Comparison of ENCODE assay signal across 8 mouse cellular contexts in the genomic region with DNA sequence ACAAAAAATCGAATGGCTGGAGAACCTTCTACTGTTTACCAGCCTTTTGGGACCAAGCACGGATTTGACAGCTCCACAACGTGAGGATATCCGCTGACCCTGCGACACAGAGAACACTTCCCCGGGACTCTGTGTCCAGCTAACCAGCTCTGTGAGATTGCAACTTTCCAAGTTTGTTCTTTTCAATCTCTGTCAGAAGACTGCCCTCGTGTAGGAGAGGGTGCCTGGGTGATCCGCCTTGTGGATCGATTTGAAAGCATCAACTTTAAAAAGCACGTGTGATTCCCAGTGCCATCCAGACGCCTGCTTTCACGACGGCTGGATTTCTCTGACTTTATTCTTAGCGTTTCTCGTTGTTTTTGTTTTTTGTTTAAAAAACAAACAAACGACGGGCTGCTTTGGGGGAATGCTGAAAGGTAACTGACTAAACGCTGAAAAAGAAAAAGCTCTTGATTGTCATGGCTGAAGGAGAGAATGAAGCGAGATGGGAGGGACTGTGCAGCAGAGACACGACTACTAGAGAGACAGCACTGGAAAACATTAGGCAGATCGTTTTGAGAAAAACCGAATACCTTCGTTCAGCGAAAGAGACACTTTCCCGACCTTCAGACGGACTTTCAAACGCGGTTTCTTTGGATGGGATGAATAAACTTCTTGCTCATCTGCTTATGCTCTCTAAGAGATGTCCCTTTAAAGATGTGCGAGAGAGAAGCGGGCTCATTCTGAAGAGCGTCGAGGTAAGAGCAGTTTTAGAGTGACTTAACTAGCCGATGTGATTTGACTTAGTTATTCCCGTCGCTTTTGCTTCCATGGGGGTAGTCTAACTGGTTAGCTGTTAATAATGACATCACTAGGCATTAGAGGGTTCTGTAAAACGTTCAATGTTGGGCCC. TPM values are rescaled to one million over a fixed set of nuclear protein-coding genes. Genes with fewer than 3 reads are reported as not detected.
DNase-seq lines count a peak whose midpoint lies in the region; ATAC-seq and TF ChIP-seq lines count a peak whose summit lies in the region.

No protein-coding gene starts in this region.

- H3K4me2 ChIP-seq in kidney, postnatal 0 days (ENCODE audit: low read length): peak overlapping the region; percentile 66
- H3K4me2 ChIP-seq in heart, postnatal 0 days (ENCODE audit: low read depth, low read length): peak overlapping the region; percentile 75

- H3K9me3 ChIP-seq in kidney, postnatal 0 days (replicated peaks; ENCODE audit: low read length): no peaks in the 10 kb centered on the region
- H3K9me3 ChIP-seq in heart, postnatal 0 days (replicated peaks; ENCODE audit: control insufficient read depth, low read length): no peaks in the 10 kb centered on the region

- no peak for TF ChIP-seq CTCF in kidney, postnatal 0 days (IDR thresholded peaks at IDR 0.05; ENCODE audit: low read depth)
- TF ChIP-seq CTCF in bone marrow, adult 2 months (IDR thresholded peaks at IDR 0.05; ENCODE audit: control insufficient read depth, insufficient read depth, low read length): no peak
- no peak for TF ChIP-seq CTCF in heart, postnatal 0 days (IDR thresholded peaks at IDR 0.05; ENCODE audit: low read depth)

- peak overlapping the region; percentile 53 for H3K9ac ChIP-seq in kidney, postnatal 0 days (ENCODE audit: low read depth, low read length)
- peak overlapping the region; percentile 65 for H3K9ac ChIP-seq in heart, postnatal 0 days (replicated peaks; ENCODE audit: low read depth, low read length)

- DNase-seq in kidney, postnatal 0 days (ENCODE audit: low spot score): no peak
- DNase-seq in kidney, postnatal 25 days: no peak
- DNase-seq in heart, postnatal 0 days (ENCODE audit: low spot score): peak; percentile 45
- no peak for DNase-seq in urinary bladder, adult 18-20 months (ENCODE audit: low spot score in 2 of 2)
- no peak for DNase-seq in adrenal gland, adult 8-10 months
- DNase-seq in left cerebral cortex, adult 11 months (ENCODE audit: low spot score): no peak

- no peaks in the 10 kb centered on the region for H3K36me3 ChIP-seq in kidney, postnatal 0 days (ENCODE audit: insufficient read depth, low read length)
- no peaks in the 10 kb centered on the region for H3K36me3 ChIP-seq in heart, postnatal 0 days (replicated peaks; ENCODE audit: control insufficient read depth, insufficient read depth, low read length)

- WGBS in kidney, postnatal 0 days: under 1% methylated on average over 36 of the region's 36 CpGs
- under 1% methylated on average over 36 of the region's 36 CpGs for WGBS in bone marrow, adult 2 months
- under 1% methylated on average over 36 of the region's 36 CpGs for WGBS in heart, postnatal 0 days

- peak overlapping the region; percentile 93 for H3K27ac ChIP-seq in kidney, postnatal 0 days
- H3K27ac ChIP-seq in bone marrow, adult 2 months (ENCODE audit: control insufficient read depth, insufficient read depth, low read depth, low read length, poor library complexity): peak overlapping the region; percentile 89
- H3K27ac ChIP-seq in heart, postnatal 0 days (ENCODE audit: low read depth): peak overlapping the region; percentile 96

- TF ChIP-seq EP300 in heart, postnatal 0 days (IDR thresholded peaks at IDR 0.05; ENCODE audit: low read depth): no peak

- peak overlapping the region; percentile 62 for H3K4me3 ChIP-seq in kidney, postnatal 0 days (replicated peaks; ENCODE audit: low read depth, low read length)
- peak overlapping the region; percentile 89 for H3K4me3 ChIP-seq in bone marrow, adult 2 months (replicated peaks; ENCODE audit: control insufficient read depth, low read depth, low read length)
- peak overlapping the region; percentile 63 for H3K4me3 ChIP-seq in heart, postnatal 0 days (ENCODE audit: low read depth, low read length)

- peaks cover 14% of the 10 kb centered on the region; the same call in 1 of the 2 replicates for H3K4me1 ChIP-seq in kidney, postnatal 0 days (replicated peaks; ENCODE audit: insufficient read depth, low read length)
- H3K4me1 ChIP-seq in bone marrow, adult 2 months (ENCODE audit: control insufficient read depth, insufficient read depth, low read length): peaks cover 4% of the 10 kb centered on the region
- H3K4me1 ChIP-seq in heart, postnatal 0 days (ENCODE audit: control insufficient read depth, insufficient read depth): peaks cover 28% of the 10 kb centered on the region

- no peak for ATAC-seq in kidney, postnatal 0 days (replicated peaks; ENCODE audit: low FRiP score, low read depth)
- no peak for ATAC-seq in heart, postnatal 0 days (ENCODE audit: insufficient read depth, low read depth)
- peak; percentile 26 for ATAC-seq in megakaryocyte-erythroid progenitor cell, adult 5-6 weeks (replicated peaks; ENCODE audit: low FRiP score, low TSS enrichment, poor library complexity, severe bottlenecking)

- H3K27me3 ChIP-seq in kidney, postnatal 0 days (ENCODE audit: insufficient read depth, low read length): no peaks in the 10 kb centered on the region
- no peaks in the 10 kb centered on the region for H3K27me3 ChIP-seq in heart, postnatal 0 days (ENCODE audit: control insufficient read depth, insufficient read depth, low read length)

- no peak for TF ChIP-seq POLR2A in bone marrow, adult 2 months (IDR thresholded peaks at IDR 0.05; ENCODE audit: borderline replicate concordance, control insufficient read depth, low read depth, low read length)

RNA-seq across cellular contexts. Expression of a gene that starts 1.1 kb away (rescaled TPM):
- polyA plus RNA-seq in kidney, postnatal 0 days (2015; fragmentation: Nextera tagmentation; extraction: Ambion mirVana): 35.3 and 36.1 TPM in 2 replicates
- 26.3 and 28.6 TPM in 2 replicates for polyA plus RNA-seq in bone marrow, adult 2 months (2011; ENCODE audit: insufficient read depth, insufficient read length, low replicate concordance, missing spikeins)
- 68.2 and 108 TPM in 2 replicates for total RNA-seq in heart, postnatal 0 days (2014; rRNA removed; ENCODE audit: low replicate concordance)
- polyA plus RNA-seq in heart, postnatal 0 days (2015; fragmentation: Nextera tagmentation; extraction: Ambion mirVana): 44.5 and 48.3 TPM in 2 replicates
- total RNA-seq in megakaryocyte-erythroid progenitor cell, adult 5-6 weeks (2014; fragmentation: Nextera tagmentation): 22.6 and 23.4 TPM in 2 replicates
- total RNA-seq in megakaryocyte-erythroid progenitor cell, adult 5-6 weeks (2017): 20.4 and 24.6 TPM in 2 replicates
- 10 to 100 TPM; 20.5 to 31.3 (median 29.4) TPM for total RNA-seq in adrenal gland, adult 8-10 months (2022)

RNA-seq across cellular contexts. Expression of a gene that starts 1.1 kb away (rescaled TPM):
- polyA plus RNA-seq in kidney, postnatal 0 days (2015; fragmentation: Nextera tagmentation; extraction: Ambion mirVana): 10.1 and 10.9 TPM in 2 replicates
- polyA plus RNA-seq in bone marrow, adult 2 months (2011; ENCODE audit: insufficient read depth, insufficient read length, low replicate concordance, missing spikeins): 13.6 and 20.2 TPM in 2 replicates
- 4.9 and 15.0 TPM in 2 replicates for total RNA-seq in heart, postnatal 0 days (2014; rRNA removed; ENCODE audit: low replicate concordance)
- 7.1 and 9.2 TPM in 2 replicates for polyA plus RNA-seq in heart, postnatal 0 days (2015; fragmentation: Nextera tagmentation; extraction: Ambion mirVana)
- total RNA-seq in megakaryocyte-erythroid progenitor cell, adult 5-6 weeks (2014; fragmentation: Nextera tagmentation): 28.7 and 45.5 TPM in 2 replicates
- total RNA-seq in megakaryocyte-erythroid progenitor cell, adult 5-6 weeks (2017): 41.5 and 50.0 TPM in 2 replicates
- total RNA-seq in adrenal gland, adult 8-10 months (2022): 10 to 100 TPM in 2 of 4 experiments, 1 to 10 TPM in 2; 5.8 to 14.5 (median 9.5) TPM
